Mouse (Mus musculus): ENCODE data around the gene Rprm.

DNA sequence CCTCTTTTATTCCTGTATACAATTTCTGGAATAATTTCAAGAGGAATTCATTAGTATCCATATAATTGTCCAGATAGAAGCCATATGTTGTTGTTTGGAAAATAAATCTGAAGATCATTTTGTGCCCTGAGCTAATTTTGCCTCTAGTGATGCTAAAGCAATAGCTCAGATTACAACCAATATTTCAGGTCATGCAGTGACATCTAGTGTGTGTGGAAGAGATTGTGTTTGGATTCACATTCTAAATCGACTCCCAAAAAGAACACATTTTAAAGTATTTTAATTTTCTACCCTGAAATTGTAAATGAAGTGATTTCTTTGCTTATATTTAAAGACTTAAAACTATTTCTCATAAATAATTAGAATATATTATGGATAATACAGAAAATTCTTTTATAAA lies 14.6 kb upstream of the Rprm start:
- TF ChIP-seq HCFC1 (IDR thresholded peaks at IDR 0.05; ENCODE audit: borderline replicate concordance, insufficient read depth, low read length) (no peak), CHD2 (IDR thresholded peaks at IDR 0.05; ENCODE audit: low read depth, low read length) (no peak), ZNF384 (IDR thresholded peaks at IDR 0.05; ENCODE audit: low read depth, low read length) (no peak), ZC3H11A (IDR thresholded peaks at IDR 0.05; ENCODE audit: borderline replicate concordance, low read depth, low read length) (no peak), MAFK (IDR thresholded peaks at IDR 0.05; ENCODE audit: insufficient read depth, low read depth, low read length) (no peak)

Data from ES-E14 (cell line).